Mouse (Mus musculus) lung, postnatal 0 days (tissue): ENCODE measurements around the gene Fgd6. TPM values are rescaled to one million over a fixed set of nuclear protein-coding genes. Genes with fewer than 3 reads are reported as not detected.

ENCODE experiments used
- ATAC-seq: fragments of 200-750 bp; cut with Nextera tagmentation; 2 replicates; pipeline ENCODE4 v1.8.0; 2017; ENCODE audit warnings: moderate library complexity
- DNase-seq: peaks from one replicate; pipeline ENCODE4 v3.0.0-alpha.2; 2016; ENCODE audit warnings: low spot score
- H3K27ac ChIP-seq: fragments of 300-500 bp; sonication (generic); 2 replicates; pipeline ENCODE4 v1.5.1; 2014; ENCODE audit warnings: antibody characterized with exemption, mild to moderate bottlenecking, low read length, mixed read lengths
- H3K27me3 ChIP-seq: fragments of 300-500 bp; sonication (generic); replicated peaks from 2 replicates; pipeline ENCODE4 v1.6.1; 2014; ENCODE audit warnings: low read length, mixed read lengths; ENCODE audit not compliant: insufficient read depth
- H3K36me3 ChIP-seq: fragments of 300-500 bp; sonication (generic); 2 replicates; pipeline ENCODE4 v1.6.1; 2014; ENCODE audit warnings: low read length, mixed read lengths; ENCODE audit not compliant: insufficient read depth
- H3K4me1 ChIP-seq: fragments of 300-500 bp; sonication (generic); 2 replicates; pipeline ENCODE4 v1.6.1; 2014; ENCODE audit warnings: antibody characterized with exemption, low read depth, low read length, mixed read lengths; ENCODE audit not compliant: insufficient read depth
- H3K4me2 ChIP-seq: fragments of 300-500 bp; sonication (generic); replicated peaks from 2 replicates; pipeline ENCODE4 v1.6.1; 2014; ENCODE audit warnings: low read depth, mild to moderate bottlenecking, low read length, moderate library complexity, mixed read lengths
- H3K4me3 ChIP-seq: fragments of 300-500 bp; sonication (generic); 2 replicates; pipeline ENCODE4 v1.5.1; 2014; ENCODE audit warnings: low read depth, low read length
- H3K9ac ChIP-seq: fragments of 300-500 bp; sonication (generic); replicated peaks from 2 replicates; pipeline ENCODE4 v1.6.1; 2014; ENCODE audit warnings: low read depth, mild to moderate bottlenecking
- H3K9me3 ChIP-seq: fragments of 300-500 bp; sonication (generic); 2 replicates; pipeline ENCODE4 v1.6.1; 2016; ENCODE audit warnings: low read length, mixed read lengths
- CTCF ChIP-seq: IDR thresholded peaks from 2 replicates; pipeline ENCODE4 v1.5.1; 2016; ENCODE audit warnings: antibody characterized with exemption, mild to moderate bottlenecking
- EP300 ChIP-seq: IDR thresholded peaks from 2 replicates; pipeline ENCODE4 v1.6.1; 2016; ENCODE audit warnings: antibody characterized with exemption, mild to moderate bottlenecking, control low read depth
- WGBS: fragments of 180-500 bp; shearing (Covaris S2); extraction: QIAGEN DNeasy Blood & Tissue Kit; methylation state at CpG from one replicate; pipeline ENCODE4 v1.1.7; 2014; 5-methylcytosine and 5-hydroxymethylcytosine counted together
- polyA plus RNA-seq: library from polyadenylated mRNA; unstranded; fragments of >200 nt; fragmentation: Nextera tagmentation; extraction: Ambion mirVana; gene quantifications from 2 replicates; pipeline ENCODE4 v1.2.1, GENCODE M21; 2015

Fgd6 gene
- polyA plus RNA-seq, 1 experiment from 2014 or later: 3.2 TPM

- no peaks in the 10 kb centered on the region for H3K9me3 ChIP-seq
- 40% methylated on average over 8 of the region's 8 CpGs for WGBS
- H3K27me3 ChIP-seq: no peaks in the 10 kb centered on the region
- DNase-seq: peak; percentile 33
- peaks cover 10% of the 10 kb centered on the region; the same call in 1 of the 2 replicates for H3K36me3 ChIP-seq
- peak overlapping the region; percentile 1; the same call in 1 of the 2 replicates for H3K27ac ChIP-seq
- H3K9ac ChIP-seq: no peak overlapping the region
- no peak overlapping the region for H3K4me3 ChIP-seq
- TF ChIP-seq CTCF (no peak), EP300 (no peak)
- 0 out of 2 replicates have a peak, but pooled peaks have one; percentile 33 for ATAC-seq
- no peak overlapping the region for H3K4me2 ChIP-seq
- H3K4me1 ChIP-seq: peaks cover 10% of the 10 kb centered on the region; the same call in 1 of the 2 replicates
Measured at GRCm38 (mm10) chr10:94049121-94049520, 13.3 kb downstream of the Fgd6 start.

- H3K27ac ChIP-seq: no peak overlapping the region
- no peak overlapping the region for H3K9ac ChIP-seq
- 96% methylated on average over 5 of the region's 5 CpGs for WGBS
- no peak overlapping the region for H3K4me3 ChIP-seq
- no peak overlapping the region for H3K4me2 ChIP-seq
- H3K9me3 ChIP-seq: no peaks in the 10 kb centered on the region
- peaks cover 10% of the 10 kb centered on the region; the same call in 1 of the 2 replicates for H3K4me1 ChIP-seq
- ATAC-seq (no peak), DNase-seq (no peak)
- no peak for TF ChIP-seq CTCF
- no peak for TF ChIP-seq EP300
- peaks cover under 1% of the 10 kb centered on the region; the same call in 1 of the 2 replicates for H3K36me3 ChIP-seq
- no peaks in the 10 kb centered on the region for H3K27me3 ChIP-seq
Measured at GRCm38 (mm10) chr10:94050736-94051135, 14.9 kb downstream of the Fgd6 start.

GRCm38 (mm10) chr10:94056487-94056886 lies 20.7 kb downstream of the Fgd6 start:
- Histone ChIP-seq H3K36me3 (no peaks in the 10 kb centered on the region), H3K4me1 (no peaks in the 10 kb centered on the region; the same call in 1 of the 2 replicates), H3K9me3 (no peaks in the 10 kb centered on the region), H3K4me2 (no peak overlapping the region), H3K27ac (no peak overlapping the region), H3K9ac (no peak overlapping the region), H3K4me3 (no peak overlapping the region), H3K27me3 (no peaks in the 10 kb centered on the region)
- 85% methylated on average over 6 of the region's 6 CpGs for WGBS
- ATAC-seq (no peak), DNase-seq (no peak)
- TF ChIP-seq EP300 (no peak), CTCF (no peak)

GRCm38 (mm10) chr10:94059618-94060055 lies 23.8 kb downstream of the Fgd6 start:
- Histone ChIP-seq H3K36me3 (no peaks in the 10 kb centered on the region), H3K9me3 (no peaks in the 10 kb centered on the region), H3K4me3 (no peak overlapping the region), H3K4me2 (no peak overlapping the region), H3K27me3 (no peaks in the 10 kb centered on the region), H3K4me1 (no peaks in the 10 kb centered on the region; the same call in 1 of the 2 replicates), H3K27ac (no peak overlapping the region), H3K9ac (no peak overlapping the region)
- DNase-seq: no peak
- WGBS: 83% methylated on average over 8 of the region's 8 CpGs
- ATAC-seq: no peak
- TF ChIP-seq CTCF (no peak), EP300 (no peak)

DNA sequence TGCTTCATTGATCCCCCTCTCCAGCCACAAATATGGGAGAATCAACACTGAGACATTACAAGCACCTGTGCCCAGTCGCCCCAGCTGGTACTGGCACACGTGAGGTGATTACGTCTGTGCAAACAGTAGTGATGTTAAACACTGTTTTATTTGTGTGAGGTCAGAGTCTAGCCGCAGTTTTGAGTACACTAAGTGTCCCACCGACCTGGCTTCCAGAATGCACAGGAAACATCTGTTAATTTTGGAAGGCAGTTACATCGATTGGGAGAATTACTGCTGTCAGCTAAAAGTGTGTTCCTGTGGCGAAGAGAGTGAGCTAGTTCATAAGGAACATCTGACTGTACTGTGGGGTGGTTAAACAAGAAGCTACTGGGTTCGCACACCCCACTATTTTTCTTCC lies 24.4 kb downstream of the Fgd6 start:
- H3K27me3 ChIP-seq: no peaks in the 10 kb centered on the region
- H3K9ac ChIP-seq: no peak overlapping the region
- H3K4me1 ChIP-seq: no peaks in the 10 kb centered on the region; the same call in 1 of the 2 replicates
- H3K36me3 ChIP-seq: no peaks in the 10 kb centered on the region
- TF ChIP-seq EP300 (no peak), CTCF (no peak)
- H3K27ac ChIP-seq: no peak overlapping the region
- DNase-seq (no peak), ATAC-seq (peak; percentile 11; the same call in 1 of the 2 replicates)
- no peaks in the 10 kb centered on the region for H3K9me3 ChIP-seq
- H3K4me2 ChIP-seq: no peak overlapping the region
- no peak overlapping the region for H3K4me3 ChIP-seq
- 34% methylated on average over 8 of the region's 8 CpGs for WGBS

GRCm38 (mm10) chr10:94062357-94062756 lies 26.6 kb downstream of the Fgd6 start:
- ATAC-seq (no peak), DNase-seq (no peak)
- Histone ChIP-seq H3K9me3 (no peaks in the 10 kb centered on the region), H3K9ac (no peak overlapping the region), H3K4me3 (no peak overlapping the region), H3K27me3 (no peaks in the 10 kb centered on the region), H3K36me3 (no peaks in the 10 kb centered on the region), H3K4me2 (no peak overlapping the region), H3K4me1 (no peaks in the 10 kb centered on the region; the same call in 1 of the 2 replicates), H3K27ac (no peak overlapping the region)
- no peak for TF ChIP-seq CTCF
- no peak for TF ChIP-seq EP300
- 88% methylated on average over 5 of the region's 5 CpGs for WGBS
